Mouse (Mus musculus): ENCODE measurements around the gene Parp3.

Gene Parp3

GRCm38 (mm10) chr9:106421865-106422160, 54.9 kb downstream of the Parp3 start:
- peak; percentile 87 for DNase-seq (ENCODE audit: low read depth)

- DNase-seq (ENCODE audit: low read depth) = no peak
Observed at GRCm38 (mm10) chr9:106421033-106421864, 55.5 kb downstream of the Parp3 start.

DNA sequence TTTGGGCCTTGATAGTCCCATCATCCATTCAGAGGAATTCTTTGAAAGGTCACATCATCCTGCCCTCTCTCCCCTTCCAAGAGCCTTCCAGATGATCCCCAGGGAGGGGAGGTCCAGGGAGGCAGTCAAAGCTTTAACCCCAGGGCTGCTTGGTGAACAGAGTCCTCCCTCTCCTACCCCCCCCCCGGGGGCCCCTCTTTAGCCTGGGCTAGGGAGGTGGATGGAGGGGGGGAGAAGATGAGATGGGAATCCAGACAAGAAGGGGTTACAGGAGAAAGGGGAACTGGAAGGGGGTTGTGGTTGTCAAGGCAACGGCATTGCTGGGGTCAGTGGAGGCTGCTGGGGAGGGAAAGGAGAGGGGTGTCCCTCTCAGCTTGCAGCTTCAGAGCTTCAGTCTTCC, 56.1 kb downstream of the Parp3 start:
- no peak for DNase-seq (ENCODE audit: low read depth)
